ENCODE assay signal across 1 mouse cellular context in genomic region chrX:134729778-134730177, GRCm38 (mm10).
TF ChIP-seq lines count a peak whose summit lies in the region.

No protein-coding gene starts in this region.

TF ChIP-seq in MEL, 35 proteins besides CTCF, POLR2A, EP300 and RAD21:
- TF ChIP-seq ZC3H11A (IDR thresholded peaks at IDR 0.05; ENCODE audit: low read depth, low read length) (peak; percentile 85), SMC3 (IDR thresholded peaks at IDR 0.05; ENCODE audit: low read depth, low read length) (peak; percentile 94), MAX (IDR thresholded peaks at IDR 0.05; ENCODE audit: low read length) (no peak), UBTF (IDR thresholded peaks at IDR 0.05; ENCODE audit: borderline replicate concordance, insufficient read depth, low read depth, low read length) (no peak)
